Mouse (Mus musculus) macrophage (primary cell): ENCODE data around the gene Dusp13. TPM values are rescaled to one million over a fixed set of nuclear protein-coding genes. Genes with fewer than 3 reads are reported as not detected.

Experiments used
- H3K27ac ChIP-seq: fragments of 350-480 bp; formaldehyde crosslinking; 2 replicates; pipeline ENCODE4 v1.9.0; 2021
- H3K36me3 ChIP-seq: fragments of 350-480 bp; formaldehyde crosslinking; 2 replicates; pipeline ENCODE4 v1.9.0; 2021; ENCODE audit errors: inconsistent target
- H3K4me3 ChIP-seq: fragments of 350-480 bp; formaldehyde crosslinking; 2 replicates; pipeline ENCODE4 v1.9.0; 2021; ENCODE audit errors: inconsistent target
- H3K79me2 ChIP-seq: fragments of 350-480 bp; formaldehyde crosslinking; 2 replicates; pipeline ENCODE4 v1.9.0; 2021; ENCODE audit errors: inconsistent target
- WGBS: methylation state at CpG from one replicate; pipeline ENCODE4 v1.1.7; 2026; ENCODE audit warnings: inconsistent platforms; ENCODE audit not compliant: missing documents; 5-methylcytosine and 5-hydroxymethylcytosine counted together
- polyA plus RNA-seq: library from polyadenylated mRNA; stranded (reverse); fragments of 250-400 nt; gene quantifications from 3 replicates; pipeline ENCODE4 v1.2.4, GENCODE M21; 2018; ENCODE audit warnings: inconsistent platforms

Dusp13 gene
- polyA plus RNA-seq, 1 experiment from 2014 or later, result 0.57 TPM

DNA sequence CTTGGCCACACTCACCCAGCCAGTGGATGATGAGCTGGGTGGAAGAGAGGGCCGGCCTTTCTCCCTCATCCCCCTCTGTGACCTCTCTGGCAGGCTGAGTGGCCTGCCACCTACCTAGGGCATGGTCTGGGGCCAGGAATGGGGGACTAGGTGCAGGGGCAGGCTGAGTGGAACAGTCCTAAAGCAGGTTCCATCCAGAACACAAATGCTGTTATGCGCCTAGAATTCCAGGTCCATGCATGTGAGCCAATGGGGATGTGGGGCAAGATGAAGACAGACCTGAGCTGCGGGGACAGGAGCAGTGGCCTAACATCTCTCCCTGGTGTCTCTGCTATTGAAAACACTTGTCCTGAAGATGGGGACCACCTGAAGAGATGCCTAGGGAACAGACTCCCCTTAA is 9.7 kb downstream of the Dusp13 start:
- Histone ChIP-seq H3K79me2 (no peaks in the 10 kb centered on the region), H3K36me3 (no peaks in the 10 kb centered on the region), H3K27ac (no peak overlapping the region), H3K4me3 (no peak overlapping the region)
- WGBS, result 82% methylated on average over 3 of the region's 3 CpGs

DNA sequence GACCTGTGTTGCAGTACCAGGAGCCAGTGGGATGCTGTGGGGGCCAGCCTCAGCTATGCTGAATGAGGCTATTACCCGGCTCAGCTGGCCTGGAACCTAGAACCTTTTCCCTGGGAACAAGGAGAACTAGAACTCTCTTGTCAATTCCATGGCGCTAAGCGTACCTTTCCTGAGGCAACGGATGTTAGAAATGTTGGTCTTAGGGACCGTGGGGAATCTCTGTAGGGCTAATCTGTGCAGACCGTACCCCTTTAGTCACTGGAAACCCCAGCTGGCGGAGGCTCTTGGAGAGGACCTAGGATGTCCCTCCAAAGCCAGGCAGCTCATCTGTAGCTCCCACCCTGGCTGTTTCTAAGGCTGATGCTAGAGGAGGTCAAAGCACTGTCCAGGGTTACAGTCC is 10.6 kb downstream of the Dusp13 start:
- WGBS, result 96% methylated on average over 7 of the region's 7 CpGs
- Histone ChIP-seq H3K36me3 (no peaks in the 10 kb centered on the region), H3K4me3 (no peak overlapping the region), H3K27ac (no peak overlapping the region), H3K79me2 (no peaks in the 10 kb centered on the region)

DNA sequence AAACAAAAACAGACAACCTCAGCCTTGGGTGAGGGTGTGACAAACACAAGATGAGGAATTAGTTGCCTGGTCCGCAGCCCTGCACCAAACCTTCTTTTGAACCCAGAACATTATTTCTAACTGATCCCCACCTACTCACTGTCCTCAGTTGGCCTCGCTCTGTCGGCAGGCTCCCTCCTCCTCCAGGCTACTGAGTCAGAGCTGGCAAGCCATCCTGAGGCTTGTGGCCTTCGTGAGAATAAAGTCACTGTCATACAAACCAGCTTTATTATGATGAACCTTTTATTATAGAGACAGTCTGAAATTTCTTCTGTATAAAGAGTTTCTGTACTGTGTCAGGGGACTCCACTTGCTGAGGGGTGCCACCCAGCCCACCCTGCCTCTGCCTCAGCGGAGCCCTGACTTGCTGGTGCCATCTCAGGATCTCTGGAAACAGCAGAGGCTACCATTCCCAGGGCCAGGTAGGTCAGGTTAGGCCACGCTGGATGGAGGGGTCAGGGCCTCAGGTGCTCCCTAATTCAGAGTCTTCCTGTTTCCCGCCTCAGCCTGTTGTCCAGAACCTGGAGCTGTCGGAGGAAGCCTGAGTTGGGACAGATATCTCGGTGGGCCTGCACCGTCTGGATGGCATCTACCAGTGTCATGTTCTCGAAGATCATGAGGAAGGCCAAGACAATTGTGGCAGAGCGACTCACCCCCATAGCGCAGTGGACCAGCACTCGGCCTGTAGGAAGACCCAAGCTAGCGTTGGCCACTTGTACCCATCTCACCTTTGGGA is 17.7 kb downstream of the Dusp13 start:
- Histone ChIP-seq H3K36me3 (no peaks in the 10 kb centered on the region), H3K4me3 (no peak overlapping the region), H3K79me2 (no peaks in the 10 kb centered on the region), H3K27ac (no peak overlapping the region)
- WGBS, result 95% methylated on average over 15 of the region's 15 CpGs

DNA sequence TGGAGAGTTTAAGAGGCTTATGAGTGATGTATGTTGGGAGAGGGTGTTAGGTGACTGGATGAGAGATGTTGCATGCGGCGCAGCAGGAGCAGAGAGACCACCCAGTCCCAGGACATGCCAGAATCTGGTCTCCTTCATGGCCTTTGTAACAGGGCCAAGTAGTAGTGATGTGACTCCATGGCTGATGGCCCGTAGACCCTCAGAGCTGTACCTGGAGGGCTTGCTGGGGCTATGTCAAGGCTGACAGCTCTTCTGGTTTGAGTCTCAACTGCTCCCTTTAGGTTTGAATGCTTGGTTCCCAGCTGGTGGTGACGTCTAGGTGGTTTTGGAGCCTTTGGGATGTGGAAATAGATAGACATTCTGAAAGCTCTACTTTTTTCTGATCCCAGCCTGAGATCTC is 21.0 kb downstream of the Dusp13 start:
- WGBS, result 93% methylated on average over 4 of the region's 4 CpGs
- no peak overlapping the region for H3K4me3 ChIP-seq
- no peak overlapping the region for H3K27ac ChIP-seq
- no peaks in the 10 kb centered on the region for H3K79me2 ChIP-seq
- no peaks in the 10 kb centered on the region for H3K36me3 ChIP-seq

DNA sequence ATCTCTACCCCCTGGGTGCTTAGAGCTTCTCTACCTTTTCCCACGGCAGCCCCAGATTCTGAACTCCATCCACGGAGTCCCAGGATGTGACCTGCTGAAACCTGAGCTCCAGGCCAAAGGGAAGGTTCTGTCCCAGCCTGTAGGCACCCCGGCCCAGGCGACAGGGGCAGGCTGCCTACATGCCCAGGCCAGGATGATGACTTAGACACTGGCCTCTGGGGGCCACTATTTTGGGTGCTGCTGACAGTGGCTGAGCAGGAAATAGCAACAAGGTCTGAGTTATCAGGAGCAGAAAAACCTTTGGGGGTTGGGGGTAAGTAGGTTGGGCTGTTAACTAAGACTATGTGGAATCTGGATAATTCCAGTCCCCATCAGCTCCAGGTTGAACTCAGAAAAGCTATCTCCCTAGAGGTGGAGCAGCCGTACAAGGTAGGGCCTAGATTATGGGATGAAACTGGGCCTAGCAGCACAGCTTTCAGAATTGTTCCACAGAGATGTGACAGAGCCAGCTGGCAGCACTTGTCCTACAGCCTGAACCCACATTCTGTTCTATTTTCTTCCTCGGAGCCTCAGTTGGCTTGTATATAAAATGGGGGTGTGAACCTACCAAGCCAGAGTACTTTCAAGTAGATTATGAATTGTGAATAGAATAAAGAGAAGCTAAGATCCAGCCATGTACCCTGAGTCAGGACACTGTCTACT is 21.8 kb downstream of the Dusp13 start:
- H3K36me3 ChIP-seq, result no peaks in the 10 kb centered on the region
- H3K4me3 ChIP-seq, result no peak overlapping the region
- 92% methylated on average over 6 of the region's 6 CpGs for WGBS
- H3K79me2 ChIP-seq, result no peaks in the 10 kb centered on the region
- no peak overlapping the region for H3K27ac ChIP-seq

DNA sequence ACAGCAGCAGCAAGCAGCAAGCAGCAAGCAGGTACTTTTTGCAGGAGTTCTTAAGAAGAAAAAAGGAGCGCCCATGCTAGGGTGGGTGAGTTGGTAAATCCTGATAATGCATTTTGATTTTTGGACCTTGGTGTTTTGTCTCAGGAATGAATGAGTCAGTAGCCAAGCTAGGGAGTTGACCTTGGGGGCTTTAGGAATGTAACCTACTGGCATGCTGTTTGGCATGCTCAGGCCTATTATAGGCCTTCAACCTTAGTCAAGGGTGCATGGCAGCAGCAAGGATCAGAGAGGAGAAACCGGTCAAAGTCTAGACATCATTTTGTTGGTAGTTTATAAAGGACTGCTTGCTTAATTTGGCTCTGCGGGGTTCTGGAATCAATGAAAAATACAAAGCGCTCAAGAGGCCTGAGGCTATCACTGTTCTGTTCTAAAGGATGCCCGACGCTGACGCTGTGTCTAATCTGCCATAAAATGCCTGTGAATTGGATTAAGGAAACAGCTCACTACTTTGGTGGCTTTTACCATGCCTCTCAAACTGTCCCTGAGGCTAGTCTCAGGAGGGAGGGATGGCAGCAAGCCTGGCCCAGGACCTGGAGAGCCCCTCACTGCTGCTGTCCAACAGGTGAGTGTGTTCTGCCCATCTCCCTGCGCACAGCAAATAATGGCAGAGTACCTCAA is 28.8 kb downstream of the Dusp13 start:
- Histone ChIP-seq H3K36me3 (no peaks in the 10 kb centered on the region), H3K79me2 (no peaks in the 10 kb centered on the region), H3K4me3 (no peak overlapping the region), H3K27ac (no peak overlapping the region)
- WGBS, result 97% methylated on average over 8 of the region's 8 CpGs

DNA sequence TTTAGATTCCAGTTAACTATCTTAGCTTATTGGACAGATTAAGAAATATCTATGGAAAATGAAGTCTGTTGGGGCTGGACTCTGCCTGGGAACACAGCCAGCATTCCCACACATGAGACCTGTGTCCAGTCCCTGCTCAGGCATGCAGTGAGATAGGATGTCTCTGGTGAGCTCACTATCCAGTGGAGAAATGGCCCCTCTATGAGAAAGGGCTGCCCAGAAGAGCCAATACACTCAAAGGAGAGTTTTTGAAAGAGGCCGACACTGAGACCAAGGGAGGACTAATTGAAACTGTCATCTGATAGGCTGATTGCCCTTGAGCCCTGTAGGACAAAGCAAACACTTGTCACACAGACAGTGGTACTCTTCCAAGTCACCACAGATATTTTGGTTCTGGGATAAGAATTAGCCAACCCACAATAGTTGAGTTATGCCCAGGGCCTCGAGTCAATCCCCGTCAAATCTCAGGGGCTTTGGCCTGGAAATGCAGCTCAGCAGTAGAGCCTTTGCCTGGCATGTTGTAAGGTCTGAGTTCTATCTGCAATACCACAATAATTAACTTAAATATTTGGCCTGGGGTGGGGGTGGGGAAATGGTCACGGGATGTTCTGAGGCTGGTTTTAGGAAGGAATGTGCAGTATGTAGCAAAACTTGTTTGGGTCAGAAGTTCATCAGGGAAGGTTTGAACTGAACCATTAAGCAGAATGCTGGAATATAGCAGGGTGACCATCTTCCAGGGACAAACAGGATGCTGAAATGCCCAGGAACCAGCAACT is 30.4 kb downstream of the Dusp13 start:
- Histone ChIP-seq H3K36me3 (no peaks in the 10 kb centered on the region), H3K27ac (no peak overlapping the region), H3K4me3 (no peak overlapping the region), H3K79me2 (no peaks in the 10 kb centered on the region)
- 89% methylated on average over 4 of the region's 4 CpGs for WGBS

DNA sequence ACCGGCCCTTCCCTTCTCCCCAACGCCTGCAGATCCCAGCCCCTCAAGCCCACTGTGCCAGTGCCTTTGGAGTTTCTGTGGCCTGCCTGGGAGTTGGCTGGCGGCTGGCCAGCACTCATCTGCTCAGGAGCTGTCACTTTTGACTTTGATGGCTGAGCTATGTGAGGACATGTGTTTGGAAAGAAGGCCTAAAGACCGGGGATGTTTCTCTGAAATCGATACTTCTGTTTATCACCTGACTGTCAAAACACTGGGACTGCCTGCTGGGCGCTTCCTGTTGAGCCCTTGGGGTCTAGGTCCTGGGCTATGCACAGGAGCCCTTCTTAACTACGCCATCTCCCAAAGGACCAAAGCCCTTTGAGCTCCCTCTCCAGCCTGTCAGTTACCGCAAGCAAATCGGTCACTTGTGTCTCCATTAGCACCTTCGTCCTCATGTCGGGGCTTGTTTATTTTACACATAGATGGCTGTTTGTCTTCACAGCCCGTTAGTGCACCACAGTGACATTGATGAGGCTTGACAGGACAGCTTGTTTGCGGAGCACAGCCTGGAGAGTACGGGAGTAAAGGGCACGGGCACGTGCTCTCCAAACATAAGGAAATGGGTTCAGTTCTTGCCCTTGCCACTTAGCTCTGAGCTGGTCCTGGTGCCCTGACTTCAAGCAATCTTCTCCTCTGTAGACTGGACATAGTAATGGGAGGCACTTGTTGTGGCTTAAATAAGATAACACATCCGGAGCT is 31.2 kb downstream of the Dusp13 start:
- Histone ChIP-seq H3K36me3 (no peaks in the 10 kb centered on the region), H3K79me2 (no peaks in the 10 kb centered on the region), H3K27ac (no peak overlapping the region), H3K4me3 (no peak overlapping the region)
- WGBS, result 91% methylated on average over 17 of the region's 17 CpGs

DNA sequence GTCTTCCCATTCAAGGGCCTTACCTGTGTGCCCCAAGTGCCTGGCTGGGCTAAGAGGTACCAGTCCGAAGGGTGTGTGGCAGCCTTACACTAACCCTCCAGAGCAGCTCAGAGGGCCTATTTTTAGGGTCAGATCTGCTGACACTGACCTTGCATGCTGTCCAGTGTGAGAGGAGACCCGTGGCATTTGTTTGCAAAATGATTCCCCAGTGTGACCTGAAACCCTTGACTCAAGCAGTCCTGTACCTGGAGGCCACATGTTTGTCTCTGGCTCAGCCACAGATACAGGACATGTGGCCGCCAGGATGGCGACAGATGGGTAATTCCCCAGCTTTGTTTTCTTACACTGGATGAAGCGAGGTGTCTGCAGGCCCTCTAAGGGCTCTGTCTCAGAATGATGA is 36.5 kb downstream of the Dusp13 start, which contains the start of gene Dupd1:
Gene Dupd1 (minus strand): TSS at position 91 of the 400 bp plus-strand sequence.
- Histone ChIP-seq H3K27ac (no peak within 1 kb of the TSS), H3K4me3 (no peak within 1 kb of the TSS)
- WGBS, result 90% methylated on average over 5 of the region's 5 CpGs

DNA sequence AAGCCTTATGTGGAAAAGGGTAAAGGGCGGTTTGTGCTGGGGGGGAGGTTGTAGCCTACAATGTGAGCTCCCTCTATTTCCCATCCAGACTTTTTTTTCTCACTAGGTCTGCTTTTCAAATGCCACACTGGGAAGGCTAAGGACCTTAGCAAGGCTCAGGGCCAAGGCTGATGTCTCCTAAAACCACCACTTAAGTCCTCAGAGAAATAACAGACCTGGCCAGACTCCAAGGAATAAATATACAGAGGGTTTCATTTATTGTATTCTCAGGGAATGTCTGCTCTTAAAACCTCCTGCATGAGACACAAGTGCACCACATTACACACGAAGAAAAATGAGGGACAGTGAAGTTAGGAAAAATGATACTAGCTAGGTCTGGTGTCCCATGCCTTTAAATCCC is 39.8 kb downstream of the Dusp13 start:
- Histone ChIP-seq H3K36me3 (no peaks in the 10 kb centered on the region), H3K4me3 (no peak overlapping the region), H3K27ac (no peak overlapping the region), H3K79me2 (no peaks in the 10 kb centered on the region)
- WGBS, result 80% methylated on average over 2 of the region's 2 CpGs

More for the DNA sequence above, 36.5 kb downstream of the Dusp13 start, which contains the start of gene Dupd1:
- Histone ChIP-seq H3K79me2 (no peaks in the 10 kb centered on the region), H3K36me3 (no peaks in the 10 kb centered on the region)

DNA sequence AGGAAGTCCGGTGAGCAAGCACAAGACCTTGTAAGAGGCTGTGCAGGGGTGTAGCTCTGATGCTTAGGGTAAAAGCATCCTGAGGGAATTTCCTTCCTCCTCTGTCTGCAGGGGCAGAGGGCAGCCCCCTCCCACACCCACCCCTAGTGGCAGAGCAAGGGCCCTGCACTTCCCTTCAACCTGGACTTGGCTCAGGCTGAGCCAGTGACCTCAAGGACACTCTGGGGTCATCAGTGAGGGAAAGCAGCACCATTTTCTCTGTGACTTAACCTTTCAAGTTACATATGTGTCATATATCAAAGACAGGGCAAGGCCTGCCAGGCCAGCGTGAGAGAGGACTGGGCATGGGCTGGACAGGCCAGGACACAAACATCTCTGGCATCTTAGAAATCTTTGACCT is 41.4 kb downstream of the Dusp13 start:
- H3K4me3 ChIP-seq, result no peak overlapping the region
- H3K27ac ChIP-seq, result no peak overlapping the region
- no peaks in the 10 kb centered on the region for H3K79me2 ChIP-seq
- no peaks in the 10 kb centered on the region for H3K36me3 ChIP-seq
- WGBS, result 88% methylated on average over 2 of the region's 2 CpGs

DNA sequence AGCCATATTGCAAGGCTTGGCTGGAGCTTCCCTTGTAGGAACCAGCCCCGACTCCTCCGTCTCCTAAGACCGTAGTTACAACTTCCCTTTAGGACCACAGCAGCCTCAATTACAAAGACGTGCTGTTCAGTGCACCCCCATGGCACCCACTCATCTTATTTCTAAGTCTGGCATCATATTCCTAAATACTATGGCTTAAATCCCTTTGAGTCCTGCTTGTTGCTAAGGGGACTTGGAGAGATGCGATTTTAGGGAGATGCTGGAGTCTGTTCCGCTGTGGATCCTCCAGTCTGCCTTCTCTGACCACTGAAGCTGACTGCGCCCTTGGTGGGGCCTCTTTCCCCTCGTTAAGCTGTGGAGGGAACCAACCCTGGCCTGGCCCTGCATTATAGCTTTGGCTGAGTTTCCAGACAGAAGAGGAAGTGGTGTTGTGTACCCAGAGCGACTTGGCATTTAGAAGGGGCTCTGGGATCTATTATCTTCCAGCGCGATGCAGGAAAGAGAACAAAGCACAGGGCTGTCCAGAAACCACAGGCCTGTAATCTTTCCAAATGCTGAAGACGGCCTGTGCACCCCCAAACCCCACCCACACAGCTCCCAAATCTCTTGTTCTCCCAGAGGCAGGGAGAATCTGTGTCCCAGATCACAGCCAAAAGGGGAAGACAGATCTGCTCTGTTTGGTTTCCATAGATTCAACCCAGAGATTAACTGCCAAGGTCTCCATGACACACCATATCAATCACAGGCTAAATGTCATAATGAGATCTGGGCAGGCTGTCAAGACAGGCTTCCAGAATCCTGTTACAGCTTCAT is 44.0 kb downstream of the Dusp13 start:
- Histone ChIP-seq H3K27ac (peak overlapping the region; percentile 67), H3K79me2 (no peaks in the 10 kb centered on the region), H3K36me3 (no peaks in the 10 kb centered on the region), H3K4me3 (no peak overlapping the region)
- WGBS, result 3% methylated on average over 12 of the region's 12 CpGs

DNA sequence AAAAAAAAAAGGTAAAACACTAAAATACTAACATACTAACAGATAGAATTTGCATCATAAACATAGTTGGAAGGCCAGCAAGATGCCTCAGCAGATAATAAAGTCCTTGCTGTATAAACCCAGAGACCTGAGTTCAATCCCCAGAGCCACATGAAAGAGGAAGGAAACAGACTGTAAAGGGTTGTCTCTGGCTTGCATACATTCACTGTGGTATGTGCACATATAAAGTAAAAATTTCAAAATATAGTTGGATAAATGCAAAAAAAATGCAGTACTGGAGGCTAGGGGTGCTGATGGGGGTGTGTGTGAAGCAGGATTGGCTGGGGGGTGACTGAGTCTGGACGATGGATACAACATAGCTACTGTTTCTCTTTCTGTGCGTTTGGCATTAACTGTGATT is 45.5 kb downstream of the Dusp13 start:
- Histone ChIP-seq H3K27ac (no peak overlapping the region), H3K4me3 (no peak overlapping the region), H3K36me3 (no peaks in the 10 kb centered on the region), H3K79me2 (no peaks in the 10 kb centered on the region)
- 64% methylated on average over 2 of the region's 2 CpGs for WGBS
